Mouse (Mus musculus) liver, embryonic 15.5 days (tissue): ENCODE results near the gene Pfdn4. TPM values are rescaled to one million over a fixed set of nuclear protein-coding genes. Genes with fewer than 3 reads are reported as not detected.

Experiments used
- ATAC-seq: fragments of 200-750 bp; cut with Nextera tagmentation; 2 replicates; pipeline ENCODE4 v1.8.0; 2017; ENCODE audit warnings: moderate number of reproducible peaks, mild to moderate bottlenecking, moderate library complexity; ENCODE audit not compliant: insufficient read depth
- H3K27ac ChIP-seq: fragments of 300-500 bp; sonication (generic); replicated peaks from 2 replicates; pipeline ENCODE4 v1.5.1; 2015; ENCODE audit warnings: mild to moderate bottlenecking, inconsistent platforms
- H3K27me3 ChIP-seq: fragments of 300-500 bp; sonication (generic); 2 replicates; pipeline ENCODE4 v1.6.1; 2015; ENCODE audit warnings: mild to moderate bottlenecking, inconsistent platforms
- H3K36me3 ChIP-seq: fragments of 300-500 bp; sonication (generic); replicated peaks from 2 replicates; pipeline ENCODE4 v1.6.1; 2015; ENCODE audit warnings: moderate library complexity, mild to moderate bottlenecking, inconsistent platforms
- H3K4me1 ChIP-seq: fragments of 300-500 bp; sonication (generic); replicated peaks from 2 replicates; pipeline ENCODE4 v1.6.1; 2015; ENCODE audit warnings: inconsistent platforms
- H3K4me2 ChIP-seq: fragments of 300-500 bp; sonication (generic); 2 replicates; pipeline ENCODE4 v1.6.1; 2015; ENCODE audit warnings: moderate library complexity, mild to moderate bottlenecking, inconsistent platforms
- H3K4me3 ChIP-seq: fragments of 300-500 bp; sonication (generic); replicated peaks from 2 replicates; pipeline ENCODE4 v1.5.1; 2015; ENCODE audit warnings: mild to moderate bottlenecking, inconsistent platforms
- H3K9ac ChIP-seq: fragments of 300-500 bp; sonication (generic); 2 replicates; pipeline ENCODE4 v1.6.1; 2015; ENCODE audit warnings: moderate library complexity, mild to moderate bottlenecking, inconsistent platforms
- H3K9me3 ChIP-seq: fragments of 300-500 bp; sonication (generic); replicated peaks from 2 replicates; pipeline ENCODE4 v1.6.1; 2016; ENCODE audit warnings: inconsistent platforms
- WGBS: fragments of 180-500 bp; shearing (Covaris S2); methylation state at CpG from one replicate; pipeline ENCODE4 v1.1.7; 2015; ENCODE audit warnings: mixed read lengths; ENCODE audit not compliant: insufficient replicate concordance; 5-methylcytosine and 5-hydroxymethylcytosine counted together
- polyA plus RNA-seq: library from polyadenylated mRNA; unstranded; fragments of >200 nt; fragmentation: Nextera tagmentation; extraction: Ambion mirVana; gene quantifications from 2 replicates; pipeline ENCODE4 v1.2.1, GENCODE M21; 2015

The Pfdn4 gene
- polyA plus RNA-seq, 1 experiment from 2014 or later: 29.2 TPM

- Histone ChIP-seq H3K9ac (no peak overlapping the region), H3K4me2 (no peak overlapping the region), H3K9me3 (no peaks in the 10 kb centered on the region), H3K36me3 (no peaks in the 10 kb centered on the region), H3K4me3 (no peak overlapping the region), H3K27me3 (no peaks in the 10 kb centered on the region), H3K27ac (no peak overlapping the region), H3K4me1 (no peaks in the 10 kb centered on the region)
- 17% methylated on average over 5 of the region's 5 CpGs for WGBS
- no peak for ATAC-seq
These were observed 54.0 kb downstream of the Pfdn4 start for GRCm38 (mm10) chr2:170550240-170550639.

- no peaks in the 10 kb centered on the region for H3K9me3 ChIP-seq
- no peak overlapping the region for H3K27ac ChIP-seq
- no peaks in the 10 kb centered on the region for H3K4me1 ChIP-seq
- ATAC-seq: no peak
- no peaks in the 10 kb centered on the region for H3K27me3 ChIP-seq
- WGBS: 69% methylated on average over 7 of the region's 7 CpGs
- no peak overlapping the region for H3K9ac ChIP-seq
- H3K36me3 ChIP-seq: no peaks in the 10 kb centered on the region
- H3K4me3 ChIP-seq: no peak overlapping the region
- H3K4me2 ChIP-seq: no peak overlapping the region
These were observed 55.9 kb downstream of the Pfdn4 start for GRCm38 (mm10) chr2:170552088-170552487.

DNA sequence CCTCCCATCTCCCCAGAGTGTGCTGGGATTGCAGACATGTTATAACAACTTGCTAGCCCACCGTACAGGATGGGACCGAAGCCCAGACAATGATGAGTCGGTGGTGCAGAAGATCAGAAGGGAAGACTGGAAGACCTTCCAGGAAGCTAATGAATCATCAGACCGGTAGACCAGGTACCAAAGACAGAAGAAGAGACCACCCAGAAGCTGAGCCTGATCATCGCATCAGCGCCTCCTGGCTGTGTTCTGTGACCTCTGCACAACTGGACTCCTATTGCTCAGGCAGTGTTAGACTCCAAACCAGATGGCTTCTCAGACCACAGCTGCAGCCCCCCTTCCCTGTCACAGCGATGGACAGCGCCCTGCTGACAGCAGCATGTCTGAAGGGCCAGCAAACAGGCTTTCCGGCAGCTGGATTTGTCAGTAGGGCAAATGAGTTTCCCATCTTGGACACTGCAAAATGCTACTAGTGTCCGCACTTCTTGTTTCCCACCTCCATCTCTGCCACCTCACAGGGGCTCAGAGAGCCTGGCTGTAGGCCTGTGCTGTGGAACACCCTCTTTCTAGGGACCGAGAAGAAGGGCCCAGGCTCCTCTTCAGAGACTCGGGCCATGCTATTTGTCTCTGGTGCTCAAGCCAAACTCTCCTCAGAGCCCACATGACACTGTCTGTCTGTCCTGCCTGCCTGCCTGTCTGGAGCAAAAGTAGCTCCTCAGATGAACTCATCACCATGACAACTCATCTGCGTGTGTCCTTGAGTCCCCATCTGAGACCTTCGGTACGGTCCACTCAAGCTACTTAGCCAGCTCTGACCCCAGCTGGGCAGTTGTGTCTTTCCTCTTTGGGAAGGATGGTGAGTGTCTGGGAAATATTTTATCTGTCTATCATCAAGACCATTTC lies 68.0 kb downstream of the Pfdn4 start:
- no peak overlapping the region for H3K4me3 ChIP-seq
- H3K27me3 ChIP-seq: no peaks in the 10 kb centered on the region
- no peak for ATAC-seq
- H3K27ac ChIP-seq: no peak overlapping the region
- no peak overlapping the region for H3K4me2 ChIP-seq
- H3K36me3 ChIP-seq: no peaks in the 10 kb centered on the region
- H3K9ac ChIP-seq: no peak overlapping the region
- 71% methylated on average over 15 of the region's 15 CpGs for WGBS
- no peaks in the 10 kb centered on the region for H3K4me1 ChIP-seq
- no peaks in the 10 kb centered on the region for H3K9me3 ChIP-seq

- H3K4me2 ChIP-seq: no peak overlapping the region
- no peak overlapping the region for H3K4me3 ChIP-seq
- WGBS: 65% methylated on average over 8 of the region's 8 CpGs
- H3K27ac ChIP-seq: no peak overlapping the region
- H3K9me3 ChIP-seq: no peaks in the 10 kb centered on the region
- no peaks in the 10 kb centered on the region for H3K36me3 ChIP-seq
- ATAC-seq: no peak
- H3K27me3 ChIP-seq: no peaks in the 10 kb centered on the region
- no peaks in the 10 kb centered on the region for H3K4me1 ChIP-seq
- H3K9ac ChIP-seq: no peak overlapping the region
These were observed 68.8 kb downstream of the Pfdn4 start for GRCm38 (mm10) chr2:170564995-170565394.

Other genes starting within 250 kb of the Pfdn4 start
- gene Bcas1, start 68.6 kb upstream of the Pfdn4 start, polyA plus RNA-seq: 7.0 and 7.2 TPM in 2 replicates
- not detected in 2 replicates for gene Cyp24a1, start 717 bp downstream of the Pfdn4 start, polyA plus RNA-seq
- not detected in 2 replicates for gene 4930470P17Rik, start 105.6 kb downstream of the Pfdn4 start, polyA plus RNA-seq
- gene Dok5, start 235.4 kb downstream of the Pfdn4 start, polyA plus RNA-seq: 0.37 and 0.50 TPM in 2 replicates